Mouse (Mus musculus): ENCODE measurements around the gene Tex33.

DNA sequence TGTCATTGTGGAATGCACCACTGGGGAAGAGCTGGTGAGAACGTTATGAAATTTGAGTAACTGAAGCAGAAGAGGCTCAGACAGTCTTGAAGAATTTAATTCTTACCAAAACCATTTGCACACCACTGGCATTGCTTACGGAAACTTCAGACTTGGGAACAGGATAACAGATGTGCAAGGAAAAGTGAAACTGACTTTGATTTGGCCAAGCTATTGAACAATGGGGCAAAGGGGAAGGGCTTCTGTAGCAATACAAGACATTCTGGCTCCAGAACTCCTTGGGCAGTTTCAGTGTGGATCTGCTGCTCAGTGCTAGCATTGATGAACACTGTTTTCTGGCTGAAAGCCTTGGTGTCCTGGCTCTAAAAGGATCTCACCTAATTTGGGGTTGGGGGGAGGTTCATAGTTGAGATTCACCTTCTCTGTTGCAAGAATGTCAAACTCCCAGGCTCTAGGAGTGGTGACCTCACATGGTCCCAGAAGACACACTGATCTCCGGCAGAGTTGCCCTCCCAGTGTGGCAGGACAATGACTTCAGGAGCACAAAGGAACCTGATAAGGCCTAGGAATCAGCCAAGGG, 44.0 kb downstream of the Tex33 start:
- no peak for TF ChIP-seq CTCF (IDR thresholded peaks at IDR 0.05; ENCODE audit: extremely low read depth, insufficient read depth, low read length)
- TF ChIP-seq POLR2A (IDR thresholded peaks at IDR 0.05; ENCODE audit: extremely low read depth, insufficient read depth, low read length), result no peak

Measured in cortical plate, adult 2 months (tissue).